Mouse (Mus musculus) C2C12 (cell line): Measurements from ENCODE around the gene Clgn. TPM values are rescaled to one million over a fixed set of nuclear protein-coding genes. Genes with fewer than 3 reads are reported as not detected.
A peak's percentile ranks its signal among the peaks of the same experiment; 100 is the strongest.

ENCODE experiments used
- H3K27me3 ChIP-seq: one replicate; pipeline ENCODE4 v1.6.1; 2011; ENCODE audit not compliant: control insufficient read depth, insufficient read depth, insufficient read length
- H3K36me3 ChIP-seq: one replicate; pipeline ENCODE4 v1.6.1; 2011; ENCODE audit not compliant: control insufficient read depth, insufficient read depth
- H3K4me3 ChIP-seq: one replicate; pipeline ENCODE4 v1.5.1; 2011; ENCODE audit warnings: mild to moderate bottlenecking, control low read depth; ENCODE audit not compliant: poor library complexity, insufficient read depth, severe bottlenecking
- H3K79me2 ChIP-seq: one replicate; pipeline ENCODE4 v1.6.1; 2011; ENCODE audit not compliant: control insufficient read depth, insufficient read depth
- H3K79me3 ChIP-seq: one replicate; pipeline ENCODE4 v1.6.1; 2011; ENCODE audit warnings: low read depth, control low read depth
- H3ac ChIP-seq: one replicate; pipeline ENCODE3; 2011; ENCODE audit warnings: low read depth; ENCODE audit not compliant: control insufficient read depth, insufficient read length
- CEBPB ChIP-seq: IDR thresholded peaks from one replicate; pipeline ENCODE4 v1.6.1; 2011; ENCODE audit warnings: low read depth, mild to moderate bottlenecking, control low read depth, moderate library complexity
- CTCF ChIP-seq: IDR thresholded peaks from one replicate; pipeline ENCODE4 v1.5.1; 2011; ENCODE audit not compliant: control insufficient read depth, insufficient read depth, insufficient read length
- FOSL1 ChIP-seq: IDR thresholded peaks from one replicate; pipeline ENCODE4 v1.8.0; 2011; ENCODE audit warnings: mild to moderate bottlenecking, low read length; ENCODE audit not compliant: poor library complexity, insufficient read depth, severe bottlenecking
- MAX ChIP-seq: IDR thresholded peaks from one replicate; pipeline ENCODE4 v1.6.1; 2011; ENCODE audit warnings: mild to moderate bottlenecking, control low read depth
- MYOD1 ChIP-seq: IDR thresholded peaks from one replicate; pipeline ENCODE4 v1.6.1; 2011; ENCODE audit warnings: low read depth; ENCODE audit not compliant: control insufficient read depth, insufficient read length
- MYOG ChIP-seq: IDR thresholded peaks from one replicate; pipeline ENCODE4 v1.6.1; 2011; ENCODE audit not compliant: control insufficient read depth, insufficient read length; ENCODE audit errors: extremely low read depth
- USF1 ChIP-seq: IDR thresholded peaks from one replicate; pipeline ENCODE4 v1.6.1; 2011; ENCODE audit warnings: low read depth, mild to moderate bottlenecking, control low read depth, moderate library complexity
- polyA plus RNA-seq: library from polyadenylated mRNA; unstranded; fragments of >200 nt; fragmentation: generic; extraction: Trizol; gene quantifications from one replicate; pipeline ENCODE4 v1.2.1, GENCODE M21; 2012; ENCODE audit warnings: missing spikeins

The Clgn gene
- polyA plus RNA-seq, 1 experiment: not detected

DNA sequence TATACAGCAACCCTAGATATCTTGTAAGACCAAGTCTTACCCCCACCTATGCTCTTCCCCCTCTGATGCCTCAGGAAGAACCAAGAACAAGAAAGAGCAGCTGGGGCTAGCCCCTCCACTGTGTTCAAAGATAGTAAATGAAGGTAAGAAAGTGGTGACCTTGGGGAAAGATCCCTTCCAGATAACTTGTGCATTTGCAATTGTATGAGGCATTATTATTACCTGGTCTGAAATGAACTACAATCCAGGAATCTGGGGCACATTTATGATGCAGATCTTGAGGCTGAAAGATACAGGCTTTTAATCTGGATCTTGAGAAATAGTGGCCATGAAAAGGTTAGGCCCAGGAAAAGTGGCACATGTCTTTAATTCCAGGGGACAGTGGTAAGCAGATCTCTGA is 12.4 kb upstream of the Clgn start:
- H3K4me3 ChIP-seq: no peak overlapping the region
- H3K27me3 ChIP-seq: no peaks in the 10 kb centered on the region
- no peak overlapping the region for H3ac ChIP-seq
- H3K79me2 ChIP-seq: no peaks in the 10 kb centered on the region
- no peak for TF ChIP-seq USF1
- TF ChIP-seq CTCF: no peak
- no peak for TF ChIP-seq MAX
- no peak for TF ChIP-seq CEBPB
- TF ChIP-seq FOSL1: no peak
- TF ChIP-seq MYOG: no peak
- TF ChIP-seq MYOD1: no peak
- H3K36me3 ChIP-seq: no peaks in the 10 kb centered on the region
- H3K79me3 ChIP-seq: no peaks in the 10 kb centered on the region

DNA sequence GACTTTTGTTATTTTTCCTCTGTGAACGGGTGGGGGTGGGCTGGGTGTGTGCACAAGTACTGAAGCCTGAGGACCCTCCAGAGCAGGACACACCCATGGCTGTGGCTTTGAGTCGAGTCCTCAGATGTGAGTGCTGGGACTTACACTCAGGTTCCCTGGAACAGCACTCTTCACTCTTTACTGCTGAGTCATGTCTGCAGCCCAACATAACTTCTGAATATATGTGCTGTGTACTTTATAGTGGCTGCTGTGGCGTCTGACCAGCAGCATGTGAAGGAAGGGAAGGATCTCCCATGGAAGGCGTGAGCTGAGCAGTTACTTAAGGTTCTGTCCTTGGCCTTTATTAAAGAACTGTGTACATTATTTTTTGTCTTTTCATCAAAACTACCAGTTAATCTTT is 9.5 kb upstream of the Clgn start:
- Histone ChIP-seq H3K4me3 (no peak overlapping the region), H3K36me3 (no peaks in the 10 kb centered on the region), H3K79me2 (no peaks in the 10 kb centered on the region), H3K27me3 (no peaks in the 10 kb centered on the region), H3K79me3 (no peaks in the 10 kb centered on the region), H3ac (no peak overlapping the region)
- TF ChIP-seq MAX: no peak
- TF ChIP-seq CTCF: no peak

DNA sequence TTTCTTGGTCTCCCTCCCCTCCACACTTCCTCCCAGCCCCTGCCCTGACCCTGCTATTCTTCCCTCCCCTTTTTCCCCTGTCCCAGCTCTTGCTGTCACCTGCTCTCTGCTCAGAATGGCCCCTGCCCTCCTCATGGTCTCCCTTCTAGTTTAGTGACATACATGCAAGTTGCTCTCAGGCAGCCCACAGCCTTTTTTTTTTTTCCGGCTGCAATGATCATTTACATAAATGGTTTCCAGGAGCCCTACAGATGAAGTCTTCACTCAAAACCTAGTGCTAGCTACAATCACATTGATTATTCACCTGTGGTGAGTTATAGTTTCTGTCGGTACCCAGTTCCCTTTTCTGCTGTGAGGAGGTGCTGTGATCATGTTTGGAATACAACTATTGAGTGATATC is 8.7 kb upstream of the Clgn start:
- H3ac ChIP-seq: no peak overlapping the region
- no peak overlapping the region for H3K4me3 ChIP-seq
- no peaks in the 10 kb centered on the region for H3K36me3 ChIP-seq
- no peak for TF ChIP-seq USF1
- TF ChIP-seq MYOD1: no peak
- TF ChIP-seq MYOG: no peak
- no peak for TF ChIP-seq CTCF
- no peak for TF ChIP-seq MAX
- no peak for TF ChIP-seq FOSL1
- TF ChIP-seq CEBPB: no peak
- no peaks in the 10 kb centered on the region for H3K79me3 ChIP-seq
- H3K79me2 ChIP-seq: no peaks in the 10 kb centered on the region
- H3K27me3 ChIP-seq: no peaks in the 10 kb centered on the region

- no peak overlapping the region for H3K4me3 ChIP-seq
- H3K36me3 ChIP-seq: no peaks in the 10 kb centered on the region
- H3K79me3 ChIP-seq: no peaks in the 10 kb centered on the region
- TF ChIP-seq MAX (no peak), USF1 (no peak), MYOD1 (no peak), CEBPB (no peak), MYOG (no peak), CTCF (no peak), FOSL1 (no peak)
- no peaks in the 10 kb centered on the region for H3K79me2 ChIP-seq
- H3ac ChIP-seq: no peak overlapping the region
- H3K27me3 ChIP-seq: no peaks in the 10 kb centered on the region
These were observed 6.8 kb upstream of the Clgn start for GRCm38 (mm10) chr8:83382850-83383249.

- H3K79me2 ChIP-seq: no peaks in the 10 kb centered on the region
- H3ac ChIP-seq: peak overlapping the region; percentile 45
- H3K79me3 ChIP-seq: no peaks in the 10 kb centered on the region
- no peak overlapping the region for H3K4me3 ChIP-seq
- TF ChIP-seq MAX (no peak), FOSL1 (no peak), MYOG (no peak), CTCF (no peak), USF1 (no peak), CEBPB (no peak), MYOD1 (no peak)
- H3K36me3 ChIP-seq: no peaks in the 10 kb centered on the region
- H3K27me3 ChIP-seq: peaks cover 23% of the 10 kb centered on the region
These were observed 487 bp downstream of the Clgn start for GRCm38 (mm10) chr8:83390006-83390701.

GRCm38 (mm10) chr8:83392521-83392920 is 2.9 kb downstream of the Clgn start:
- H3K79me3 ChIP-seq: no peaks in the 10 kb centered on the region
- H3K36me3 ChIP-seq: no peaks in the 10 kb centered on the region
- no peak overlapping the region for H3ac ChIP-seq
- H3K27me3 ChIP-seq: peaks cover 29% of the 10 kb centered on the region
- H3K4me3 ChIP-seq: no peak overlapping the region
- H3K79me2 ChIP-seq: no peaks in the 10 kb centered on the region
- TF ChIP-seq USF1: no peak
- TF ChIP-seq FOSL1: no peak
- no peak for TF ChIP-seq CEBPB
- no peak for TF ChIP-seq MYOG
- TF ChIP-seq MAX: no peak
- TF ChIP-seq CTCF: no peak
- TF ChIP-seq MYOD1: no peak
